Mouse (Mus musculus) kidney, embryonic 14.5 days (tissue): ENCODE results near the gene Prss47. TPM values are rescaled to one million over a fixed set of nuclear protein-coding genes. Genes with fewer than 3 reads are reported as not detected.

Source experiments
- ATAC-seq: fragments of 200-750 bp; cut with Nextera tagmentation; 2 replicates; pipeline ENCODE4 v1.8.0; 2017; ENCODE audit warnings: moderate number of reproducible peaks, mild to moderate bottlenecking, moderate TSS enrichment, moderate library complexity; ENCODE audit not compliant: low FRiP score, low TSS enrichment
- H3K27ac ChIP-seq: fragments of 300-500 bp; sonication (generic); 2 replicates; pipeline ENCODE4 v1.5.1; 2014; ENCODE audit warnings: low read depth, mild to moderate bottlenecking, low read length, moderate library complexity, mixed read lengths
- H3K27me3 ChIP-seq: fragments of 300-500 bp; sonication (generic); 2 replicates; pipeline ENCODE4 v1.6.1; 2014; ENCODE audit warnings: mild to moderate bottlenecking, low read length; ENCODE audit not compliant: control insufficient read depth, insufficient read depth
- H3K36me3 ChIP-seq: fragments of 300-500 bp; sonication (generic); 2 replicates; pipeline ENCODE4 v1.6.1; 2014; ENCODE audit warnings: low read length, mixed read lengths; ENCODE audit not compliant: control insufficient read depth, insufficient read depth
- H3K4me1 ChIP-seq: fragments of 300-500 bp; sonication (generic); 2 replicates; pipeline ENCODE4 v1.6.1; 2014; ENCODE audit warnings: low read length, mixed read lengths; ENCODE audit not compliant: control insufficient read depth, insufficient read depth
- H3K4me2 ChIP-seq: fragments of 300-500 bp; sonication (generic); replicated peaks from 2 replicates; pipeline ENCODE4 v1.6.1; 2014; ENCODE audit warnings: low read depth, mild to moderate bottlenecking, low read length
- H3K4me3 ChIP-seq: fragments of 300-500 bp; sonication (generic); 2 replicates; pipeline ENCODE4 v1.5.1; 2014; ENCODE audit warnings: mild to moderate bottlenecking, low read length
- H3K9ac ChIP-seq: fragments of 300-500 bp; sonication (generic); 2 replicates; pipeline ENCODE4 v1.6.1; 2014; ENCODE audit warnings: low read depth, mild to moderate bottlenecking, low read length, moderate library complexity
- H3K9me3 ChIP-seq: fragments of 300-500 bp; sonication (generic); 2 replicates; pipeline ENCODE4 v1.6.1; 2016; ENCODE audit warnings: low read length; ENCODE audit not compliant: control insufficient read depth
- WGBS: fragments of 180-500 bp; shearing (Covaris S2); extraction: QIAGEN DNeasy Blood & Tissue Kit; methylation state at CpG from one replicate; pipeline ENCODE4 v1.1.7; 2014; 5-methylcytosine and 5-hydroxymethylcytosine counted together
- polyA plus RNA-seq: library from polyadenylated mRNA; unstranded; fragments of >200 nt; fragmentation: Nextera tagmentation; extraction: Ambion mirVana; gene quantifications from 2 replicates; pipeline ENCODE4 v1.2.1, GENCODE M21; 2014

Gene Prss47
- polyA plus RNA-seq = not detected in 2 replicates

GRCm38 (mm10) chr13:65052660-65053059 lies at the start of gene Prss47:
TSS of gene Prss47 (minus strand) at chr13:65052760.
- no peaks in the 10 kb centered on the region; the same call in 1 of the 2 replicates for H3K9me3 ChIP-seq
- H3K27me3 ChIP-seq = no peaks in the 10 kb centered on the region
- no peak within 1 kb of the TSS for H3K4me3 ChIP-seq
- WGBS = 88% methylated on average over 9 of the region's 9 CpGs
- no peak within 1 kb of the TSS for H3K4me2 ChIP-seq
- no peaks in the 10 kb centered on the region for H3K36me3 ChIP-seq
- H3K4me1 ChIP-seq = no peaks in the 10 kb centered on the region
- ATAC-seq = no peak
- H3K27ac ChIP-seq = no peak within 1 kb of the TSS
- no peak within 1 kb of the TSS for H3K9ac ChIP-seq

- Histone ChIP-seq H3K27me3 (no peaks in the 10 kb centered on the region), H3K4me3 (no peak overlapping the region), H3K4me1 (no peaks in the 10 kb centered on the region), H3K4me2 (no peak overlapping the region), H3K9ac (no peak overlapping the region), H3K9me3 (peaks cover 10% of the 10 kb centered on the region), H3K27ac (no peak overlapping the region), H3K36me3 (no peaks in the 10 kb centered on the region)
- 96% methylated on average over 3 of the region's 3 CpGs for WGBS
- no peak for ATAC-seq
These were observed 48.7 kb upstream of the Prss47 start for GRCm38 (mm10) chr13:65101232-65101631.

- H3K9me3 ChIP-seq = peaks cover 6% of the 10 kb centered on the region
- ATAC-seq = no peak
These were observed 48.1 kb upstream of the Prss47 start for GRCm38 (mm10) chr13:65100678-65101077.

GRCm38 (mm10) chr13:65097018-65097417 lies 44.5 kb upstream of the Prss47 start:
- no peak for ATAC-seq
- no peak overlapping the region for H3K9ac ChIP-seq

More at GRCm38 (mm10) chr13:65100678-65101077, 48.1 kb upstream of the Prss47 start:
- H3K4me2 ChIP-seq = no peak overlapping the region
- no peak overlapping the region for H3K27ac ChIP-seq
- H3K4me3 ChIP-seq = no peak overlapping the region
- 95% methylated on average over 9 of the region's 9 CpGs for WGBS
- H3K4me1 ChIP-seq = no peaks in the 10 kb centered on the region
- no peak overlapping the region for H3K9ac ChIP-seq
- H3K36me3 ChIP-seq = no peaks in the 10 kb centered on the region
- H3K27me3 ChIP-seq = no peaks in the 10 kb centered on the region

GRCm38 (mm10) chr13:65095923-65096322 lies 43.4 kb upstream of the Prss47 start:
- Histone ChIP-seq H3K9me3 (no peaks in the 10 kb centered on the region), H3K4me1 (no peaks in the 10 kb centered on the region), H3K27ac (no peak overlapping the region), H3K4me3 (no peak overlapping the region), H3K36me3 (no peaks in the 10 kb centered on the region), H3K9ac (no peak overlapping the region), H3K4me2 (no peak overlapping the region), H3K27me3 (no peaks in the 10 kb centered on the region)
- WGBS = 95% methylated on average over 4 of the region's 4 CpGs
- ATAC-seq = no peak

More at GRCm38 (mm10) chr13:65097018-65097417, 44.5 kb upstream of the Prss47 start:
- no peak overlapping the region for H3K27ac ChIP-seq
- no peaks in the 10 kb centered on the region for H3K27me3 ChIP-seq
- H3K9me3 ChIP-seq = 0 out of 2 replicates have a peak, but pooled peaks cover under 1% of the 10 kb centered on the region
- H3K4me2 ChIP-seq = no peak overlapping the region
- no peaks in the 10 kb centered on the region for H3K36me3 ChIP-seq
- H3K4me3 ChIP-seq = no peak overlapping the region
- no peaks in the 10 kb centered on the region for H3K4me1 ChIP-seq

GRCm38 (mm10) chr13:65069969-65070368 lies 17.4 kb upstream of the Prss47 start:
- Histone ChIP-seq H3K4me3 (no peak overlapping the region), H3K9me3 (no peaks in the 10 kb centered on the region), H3K9ac (no peak overlapping the region), H3K4me2 (no peak overlapping the region), H3K27ac (no peak overlapping the region), H3K27me3 (no peaks in the 10 kb centered on the region), H3K36me3 (peaks cover 37% of the 10 kb centered on the region; the same call in 1 of the 2 replicates), H3K4me1 (no peaks in the 10 kb centered on the region)
- no peak for ATAC-seq
- 92% methylated on average over 2 of the region's 2 CpGs for WGBS

GRCm38 (mm10) chr13:65035057-65035456 lies 17.5 kb downstream of the Prss47 start:
- Histone ChIP-seq H3K27me3 (no peaks in the 10 kb centered on the region), H3K36me3 (no peaks in the 10 kb centered on the region), H3K9ac (no peak overlapping the region), H3K27ac (no peak overlapping the region), H3K4me1 (no peaks in the 10 kb centered on the region), H3K9me3 (no peaks in the 10 kb centered on the region), H3K4me2 (no peak overlapping the region), H3K4me3 (no peak overlapping the region)
- WGBS = 69% methylated on average over 4 of the region's 4 CpGs
- ATAC-seq = no peak

GRCm38 (mm10) chr13:65032758-65033157 lies 19.8 kb downstream of the Prss47 start, which contains the start of gene Spata31d1c:
TSS of gene Spata31d1c (plus strand) at chr13:65033058.
- H3K9ac ChIP-seq = no peak within 1 kb of the TSS
- H3K4me1 ChIP-seq = no peaks in the 10 kb centered on the region
- H3K4me2 ChIP-seq = no peak within 1 kb of the TSS
- no peaks in the 10 kb centered on the region for H3K27me3 ChIP-seq
- no peak within 1 kb of the TSS for H3K27ac ChIP-seq
- ATAC-seq = no peak
- H3K4me3 ChIP-seq = no peak within 1 kb of the TSS
- no peaks in the 10 kb centered on the region for H3K36me3 ChIP-seq
- H3K9me3 ChIP-seq = no peaks in the 10 kb centered on the region

GRCm38 (mm10) chr13:65011052-65011738 lies 41.4 kb downstream of the Prss47 start:
- ATAC-seq = no peak
- WGBS = 60% methylated on average over 4 of the region's 4 CpGs

More at GRCm38 (mm10) chr13:65011052-65011738, 41.4 kb downstream of the Prss47 start:
- no peaks in the 10 kb centered on the region for H3K36me3 ChIP-seq
- H3K9ac ChIP-seq = no peak overlapping the region
- no peaks in the 10 kb centered on the region for H3K4me1 ChIP-seq
- H3K4me2 ChIP-seq = no peak overlapping the region
- H3K27me3 ChIP-seq = no peaks in the 10 kb centered on the region
- H3K27ac ChIP-seq = no peak overlapping the region
- H3K4me3 ChIP-seq = no peak overlapping the region
- no peaks in the 10 kb centered on the region for H3K9me3 ChIP-seq
